Mouse (Mus musculus): ENCODE measurements around the gene Cers6. TPM values are rescaled to one million over a fixed set of nuclear protein-coding genes. Genes with fewer than 3 reads are reported as not detected.

The Cers6 gene
- polyA plus RNA-seq, 1 experiment from 2014 or later = 82.3 TPM

DNA sequence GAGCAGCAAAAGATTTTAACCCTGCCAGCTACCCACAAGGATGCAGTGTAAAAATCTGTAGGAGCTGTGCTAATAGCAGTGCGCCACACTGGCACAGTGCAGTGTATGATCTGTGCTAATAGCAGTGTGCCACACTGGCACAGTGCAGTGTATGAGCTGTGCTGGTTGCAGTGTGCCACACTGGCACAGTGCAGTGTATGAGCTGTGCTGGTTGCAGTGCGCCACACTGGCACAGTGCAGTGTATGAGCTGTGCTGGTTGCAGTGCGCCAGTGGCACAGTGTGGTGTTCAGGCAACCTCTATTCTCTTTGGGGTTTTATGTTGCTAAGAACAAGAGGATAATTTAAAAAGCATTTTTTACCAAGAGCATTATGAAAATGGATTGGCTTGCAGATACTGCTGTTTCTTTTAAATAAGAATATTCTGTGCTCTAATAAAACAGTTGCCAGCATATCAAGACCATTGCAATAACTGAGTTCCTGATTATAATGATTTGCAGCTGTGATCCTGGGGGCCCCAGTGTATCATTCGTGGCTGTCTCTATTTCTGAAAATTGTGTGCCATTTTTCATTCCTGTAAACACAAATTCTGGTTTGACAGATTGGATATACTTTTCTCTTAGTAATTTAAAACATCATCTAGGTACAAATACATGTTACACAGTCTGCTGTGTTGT, 159.5 kb downstream of the Cers6 start:
- H3K27ac ChIP-seq (ENCODE audit: low read depth, low read length) = no peak overlapping the region
- no peak overlapping the region for H3K4me2 ChIP-seq (ENCODE audit: low read depth, low read length)
- WGBS = 78% methylated on average over 4 of the region's 4 CpGs
- peak; percentile 63; the same call in 1 of the 2 replicates for ATAC-seq (ENCODE audit: low read depth)
- no peaks in the 10 kb centered on the region for H3K9me3 ChIP-seq (ENCODE audit: control insufficient read depth, low read length)
- no peak overlapping the region for H3K4me3 ChIP-seq (ENCODE audit: low read depth, low read length)
- H3K36me3 ChIP-seq (ENCODE audit: control insufficient read depth, insufficient read depth, low read length) = no peaks in the 10 kb centered on the region
- no peaks in the 10 kb centered on the region for H3K27me3 ChIP-seq (ENCODE audit: control insufficient read depth, insufficient read depth, low read length)
- no peaks in the 10 kb centered on the region for H3K4me1 ChIP-seq (ENCODE audit: control insufficient read depth, insufficient read depth, low read length)
- no peak overlapping the region for H3K9ac ChIP-seq (replicated peaks; ENCODE audit: low read depth, low read length)

DNA sequence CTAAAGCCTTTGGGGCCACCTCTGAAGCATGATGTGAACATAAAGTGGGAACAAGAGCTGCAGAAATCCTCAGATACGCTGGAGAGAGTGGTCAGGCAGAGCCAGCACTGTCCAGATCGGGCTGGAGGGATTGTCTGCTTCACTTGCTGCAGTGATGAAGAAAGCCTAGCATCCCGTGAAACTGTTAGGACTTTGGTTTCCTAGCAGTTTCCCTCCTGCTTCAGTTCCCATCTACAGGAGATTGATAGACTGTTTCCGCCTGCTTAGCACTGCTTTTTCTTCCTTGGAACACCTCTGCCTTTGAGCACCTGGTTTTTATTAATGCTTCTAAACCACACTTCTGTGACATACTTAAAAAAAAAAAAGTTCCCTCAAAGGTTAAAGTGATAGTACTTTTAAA, 160.3 kb downstream of the Cers6 start:
- WGBS = 44% methylated on average over 4 of the region's 4 CpGs
- no peaks in the 10 kb centered on the region for H3K4me1 ChIP-seq (ENCODE audit: control insufficient read depth, insufficient read depth, low read length)
- ATAC-seq (ENCODE audit: low read depth) = no peak
- H3K27ac ChIP-seq (ENCODE audit: low read depth, low read length) = 0 out of 2 replicates have a peak overlapping the region, but pooled peaks have one; percentile 5
- no peaks in the 10 kb centered on the region for H3K27me3 ChIP-seq (ENCODE audit: control insufficient read depth, insufficient read depth, low read length)
- H3K4me2 ChIP-seq (ENCODE audit: low read depth, low read length) = no peak overlapping the region
- H3K36me3 ChIP-seq (ENCODE audit: control insufficient read depth, insufficient read depth, low read length) = no peaks in the 10 kb centered on the region
- H3K4me3 ChIP-seq (ENCODE audit: low read depth, low read length) = no peak overlapping the region
- H3K9me3 ChIP-seq (ENCODE audit: control insufficient read depth, low read length) = no peaks in the 10 kb centered on the region
- no peak overlapping the region for H3K9ac ChIP-seq (replicated peaks; ENCODE audit: low read depth, low read length)

DNA sequence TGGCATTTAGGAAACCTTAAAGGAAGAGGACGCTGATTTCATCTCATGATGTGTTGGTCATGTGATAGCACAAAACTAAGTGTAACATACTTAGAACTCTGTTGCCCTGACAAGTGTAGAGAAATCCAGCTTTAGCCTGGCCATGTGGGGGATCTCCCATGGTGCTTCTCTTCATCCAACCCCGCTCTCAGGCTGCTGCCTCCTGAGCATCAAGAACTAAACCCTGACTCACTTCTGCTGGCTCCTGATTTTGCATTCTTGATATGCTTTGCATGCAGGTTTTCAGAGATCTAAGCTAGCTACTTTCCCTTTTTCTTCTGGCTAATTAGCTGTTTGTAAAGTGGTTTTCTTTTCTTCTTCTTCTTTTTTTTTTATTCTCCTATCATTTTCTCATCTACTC, 163.6 kb downstream of the Cers6 start:
- H3K9ac ChIP-seq (replicated peaks; ENCODE audit: low read depth, low read length) = no peak overlapping the region
- no peaks in the 10 kb centered on the region for H3K9me3 ChIP-seq (ENCODE audit: control insufficient read depth, low read length)
- WGBS = 92% methylated on average over 2 of the region's 2 CpGs
- no peaks in the 10 kb centered on the region for H3K4me1 ChIP-seq (ENCODE audit: control insufficient read depth, insufficient read depth, low read length)
- no peak overlapping the region for H3K4me2 ChIP-seq (ENCODE audit: low read depth, low read length)
- H3K27me3 ChIP-seq (ENCODE audit: control insufficient read depth, insufficient read depth, low read length) = no peaks in the 10 kb centered on the region
- H3K4me3 ChIP-seq (ENCODE audit: low read depth, low read length) = no peak overlapping the region
- no peak overlapping the region for H3K27ac ChIP-seq (ENCODE audit: low read depth, low read length)
- no peaks in the 10 kb centered on the region for H3K36me3 ChIP-seq (ENCODE audit: control insufficient read depth, insufficient read depth, low read length)
- ATAC-seq (ENCODE audit: low read depth) = no peak

DNA sequence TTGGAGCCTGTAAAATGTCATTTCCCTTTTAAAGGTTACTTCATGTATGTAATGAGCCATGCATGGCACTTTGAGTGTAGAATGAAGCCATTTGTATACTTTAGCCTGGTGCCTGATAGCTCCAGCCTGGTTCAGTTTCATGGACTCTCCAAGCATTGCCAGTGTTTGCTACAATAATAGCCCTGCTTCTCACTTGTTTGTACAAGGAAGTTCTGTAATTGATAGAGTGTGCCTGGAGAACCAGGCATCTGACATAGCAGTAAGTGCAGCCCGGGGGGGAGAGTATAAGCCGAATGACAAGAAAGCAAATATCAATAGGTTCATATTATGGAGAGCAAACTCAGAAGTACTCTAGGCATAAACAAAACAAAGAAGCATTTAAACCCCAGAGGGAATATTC, 171.3 kb downstream of the Cers6 start:
- Histone ChIP-seq H3K9ac (replicated peaks; ENCODE audit: low read depth, low read length) (no peak overlapping the region), H3K27me3 (ENCODE audit: control insufficient read depth, insufficient read depth, low read length) (no peaks in the 10 kb centered on the region), H3K4me2 (ENCODE audit: low read depth, low read length) (no peak overlapping the region), H3K4me3 (ENCODE audit: low read depth, low read length) (no peak overlapping the region), H3K9me3 (ENCODE audit: control insufficient read depth, low read length) (no peaks in the 10 kb centered on the region), H3K4me1 (ENCODE audit: control insufficient read depth, insufficient read depth, low read length) (peaks cover 8% of the 10 kb centered on the region; the same call in 1 of the 2 replicates), H3K27ac (ENCODE audit: low read depth, low read length) (no peak overlapping the region), H3K36me3 (ENCODE audit: control insufficient read depth, insufficient read depth, low read length) (no peaks in the 10 kb centered on the region)
- 53% methylated on average over 2 of the region's 2 CpGs for WGBS
- ATAC-seq (ENCODE audit: low read depth) = peak; percentile 34; the same call in 1 of the 2 replicates

DNA sequence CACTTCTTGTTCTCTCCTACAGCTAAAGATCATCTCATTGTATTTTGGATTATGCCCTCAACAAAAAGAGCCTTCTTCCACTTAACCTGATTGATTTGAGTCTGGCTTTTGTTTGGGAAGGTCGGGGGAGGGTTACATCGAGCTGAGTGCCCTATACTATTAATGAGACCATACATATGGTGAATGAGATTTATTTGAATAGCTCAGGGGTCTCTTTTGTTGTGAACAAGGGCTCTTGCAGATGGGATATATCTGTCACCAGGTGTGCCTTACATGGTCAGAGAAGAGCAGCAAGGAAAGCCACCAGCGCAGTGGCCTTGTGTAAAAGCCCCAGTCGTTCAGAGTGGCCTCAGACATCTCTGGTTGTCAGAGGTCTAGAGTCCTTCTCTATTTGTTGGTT, 174.2 kb downstream of the Cers6 start:
- H3K27me3 ChIP-seq (ENCODE audit: control insufficient read depth, insufficient read depth, low read length) = no peaks in the 10 kb centered on the region
- 11% methylated on average over 4 of the region's 4 CpGs for WGBS
- ATAC-seq (ENCODE audit: low read depth) = no peak
- H3K4me1 ChIP-seq (ENCODE audit: control insufficient read depth, insufficient read depth, low read length) = peaks cover 8% of the 10 kb centered on the region; the same call in 1 of the 2 replicates
- H3K4me2 ChIP-seq (ENCODE audit: low read depth, low read length) = no peak overlapping the region
- no peak overlapping the region for H3K9ac ChIP-seq (replicated peaks; ENCODE audit: low read depth, low read length)
- H3K27ac ChIP-seq (ENCODE audit: low read depth, low read length) = no peak overlapping the region
- H3K9me3 ChIP-seq (ENCODE audit: control insufficient read depth, low read length) = no peaks in the 10 kb centered on the region
- H3K36me3 ChIP-seq (ENCODE audit: control insufficient read depth, insufficient read depth, low read length) = no peaks in the 10 kb centered on the region
- H3K4me3 ChIP-seq (ENCODE audit: low read depth, low read length) = no peak overlapping the region

DNA sequence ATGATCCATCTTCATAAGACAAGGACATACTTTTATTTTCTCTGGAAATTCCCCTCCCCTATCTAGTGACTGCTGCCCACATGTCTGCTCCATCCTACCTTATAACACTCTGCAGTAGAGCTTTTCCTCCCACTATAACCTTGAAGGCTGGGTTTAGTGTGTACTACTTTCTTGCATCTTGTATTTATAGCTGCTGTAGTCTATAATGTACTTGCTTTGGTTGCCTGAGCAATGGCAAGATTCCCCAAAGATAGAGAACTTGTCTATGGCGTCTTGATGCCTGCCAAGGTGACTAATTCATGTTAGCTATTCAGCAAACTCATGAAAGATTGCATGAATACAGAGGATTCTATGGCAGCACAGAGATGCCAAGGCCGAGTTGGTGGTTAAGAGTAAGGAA, 176.1 kb downstream of the Cers6 start:
- Histone ChIP-seq H3K27ac (ENCODE audit: low read depth, low read length) (no peak overlapping the region), H3K9me3 (ENCODE audit: control insufficient read depth, low read length) (no peaks in the 10 kb centered on the region), H3K4me1 (ENCODE audit: control insufficient read depth, insufficient read depth, low read length) (peaks cover 7% of the 10 kb centered on the region; the same call in 1 of the 2 replicates), H3K9ac (replicated peaks; ENCODE audit: low read depth, low read length) (no peak overlapping the region), H3K4me3 (ENCODE audit: low read depth, low read length) (no peak overlapping the region), H3K4me2 (ENCODE audit: low read depth, low read length) (no peak overlapping the region), H3K36me3 (ENCODE audit: control insufficient read depth, insufficient read depth, low read length) (no peaks in the 10 kb centered on the region), H3K27me3 (ENCODE audit: control insufficient read depth, insufficient read depth, low read length) (no peaks in the 10 kb centered on the region)
- ATAC-seq (ENCODE audit: low read depth) = no peak
- WGBS = 90% methylated on average over 2 of the region's 2 CpGs

DNA sequence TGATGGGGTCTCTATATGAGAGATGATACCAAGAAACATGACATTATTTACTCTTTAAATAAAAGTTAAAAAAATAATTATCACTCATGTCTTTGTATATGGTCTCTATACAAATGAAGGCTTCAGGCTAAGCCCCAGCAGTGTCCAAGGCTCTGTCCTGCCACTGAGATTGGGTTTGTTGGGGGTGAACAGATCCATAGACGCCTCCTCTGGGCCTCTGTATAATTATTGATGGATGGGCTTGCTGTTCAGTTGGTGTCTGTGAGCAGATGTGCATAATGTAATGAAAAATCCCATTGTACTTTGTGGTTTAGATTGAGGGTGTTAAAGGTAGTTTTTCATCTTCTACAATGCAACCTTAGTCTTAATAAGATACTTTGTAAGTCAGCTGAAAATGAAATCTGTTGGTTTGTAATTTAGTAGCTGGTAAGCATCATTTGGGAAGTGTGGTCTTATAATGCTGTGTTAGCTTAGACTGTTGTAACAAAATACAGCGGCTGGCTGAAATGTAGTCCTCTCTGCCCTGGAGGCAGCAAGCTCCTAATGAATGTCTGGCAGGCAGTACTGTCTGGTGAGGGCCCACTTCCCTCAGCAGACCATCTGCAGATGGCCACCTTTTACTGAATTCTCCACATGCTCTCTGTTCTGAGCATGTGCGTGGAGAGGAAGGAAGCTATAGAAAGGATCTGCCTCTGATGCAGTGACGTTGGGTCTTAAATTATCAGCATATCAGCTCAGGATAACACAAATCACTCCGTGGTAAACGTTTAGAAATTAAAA, 181.3 kb downstream of the Cers6 start:
- peak; percentile 75 for ATAC-seq (ENCODE audit: low read depth)
- no peaks in the 10 kb centered on the region for H3K9me3 ChIP-seq (ENCODE audit: control insufficient read depth, low read length)
- no peak overlapping the region for H3K4me3 ChIP-seq (ENCODE audit: low read depth, low read length)
- peaks cover 11% of the 10 kb centered on the region for H3K4me1 ChIP-seq (ENCODE audit: control insufficient read depth, insufficient read depth, low read length)
- no peak overlapping the region for H3K9ac ChIP-seq (replicated peaks; ENCODE audit: low read depth, low read length)
- WGBS = 20% methylated on average over 6 of the region's 6 CpGs
- H3K27me3 ChIP-seq (ENCODE audit: control insufficient read depth, insufficient read depth, low read length) = no peaks in the 10 kb centered on the region
- H3K36me3 ChIP-seq (ENCODE audit: control insufficient read depth, insufficient read depth, low read length) = no peaks in the 10 kb centered on the region
- peak overlapping the region; percentile 17; the same call in 1 of the 2 replicates for H3K27ac ChIP-seq (ENCODE audit: low read depth, low read length)
- H3K4me2 ChIP-seq (ENCODE audit: low read depth, low read length) = no peak overlapping the region

DNA sequence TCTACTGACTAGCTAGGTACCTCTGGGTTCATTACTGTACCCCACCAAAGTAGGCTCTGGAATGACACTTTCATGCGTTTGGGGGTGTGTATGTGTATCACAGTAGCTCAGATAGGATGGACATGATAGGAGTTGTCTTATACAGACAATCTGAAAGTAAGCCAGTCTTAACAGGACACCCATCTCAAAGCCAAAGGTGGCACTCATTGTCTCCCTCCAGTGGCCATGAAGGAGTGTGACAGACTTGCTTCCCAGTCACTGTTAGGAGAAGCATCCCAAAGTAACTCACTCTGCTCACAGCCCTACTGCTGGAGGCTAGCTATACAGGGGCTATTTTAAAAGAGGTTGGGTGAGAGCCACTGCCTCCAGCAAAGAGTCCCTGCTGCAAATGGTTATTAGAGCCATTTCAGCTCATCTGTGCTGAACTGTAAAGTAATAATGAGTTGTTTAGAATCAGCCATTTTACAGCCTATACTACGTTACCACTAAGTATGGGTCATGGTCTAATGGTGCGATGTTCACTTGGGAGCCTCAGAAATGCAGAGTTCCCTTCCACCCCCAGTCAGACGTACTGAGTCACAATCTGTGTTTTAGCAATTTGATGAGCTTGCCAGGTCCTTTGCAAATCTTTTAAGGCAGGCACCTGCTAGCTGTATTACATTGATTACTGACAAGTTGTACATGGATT, 182.3 kb downstream of the Cers6 start:
- Histone ChIP-seq H3K27me3 (ENCODE audit: control insufficient read depth, insufficient read depth, low read length) (no peaks in the 10 kb centered on the region), H3K4me2 (ENCODE audit: low read depth, low read length) (no peak overlapping the region), H3K36me3 (ENCODE audit: control insufficient read depth, insufficient read depth, low read length) (no peaks in the 10 kb centered on the region), H3K9me3 (ENCODE audit: control insufficient read depth, low read length) (no peaks in the 10 kb centered on the region), H3K9ac (replicated peaks; ENCODE audit: low read depth, low read length) (no peak overlapping the region), H3K27ac (ENCODE audit: low read depth, low read length) (no peak overlapping the region), H3K4me3 (ENCODE audit: low read depth, low read length) (no peak overlapping the region), H3K4me1 (ENCODE audit: control insufficient read depth, insufficient read depth, low read length) (peaks cover 11% of the 10 kb centered on the region)
- peak; percentile 54 for ATAC-seq (ENCODE audit: low read depth)
- WGBS = 35% methylated on average over 4 of the region's 4 CpGs

DNA sequence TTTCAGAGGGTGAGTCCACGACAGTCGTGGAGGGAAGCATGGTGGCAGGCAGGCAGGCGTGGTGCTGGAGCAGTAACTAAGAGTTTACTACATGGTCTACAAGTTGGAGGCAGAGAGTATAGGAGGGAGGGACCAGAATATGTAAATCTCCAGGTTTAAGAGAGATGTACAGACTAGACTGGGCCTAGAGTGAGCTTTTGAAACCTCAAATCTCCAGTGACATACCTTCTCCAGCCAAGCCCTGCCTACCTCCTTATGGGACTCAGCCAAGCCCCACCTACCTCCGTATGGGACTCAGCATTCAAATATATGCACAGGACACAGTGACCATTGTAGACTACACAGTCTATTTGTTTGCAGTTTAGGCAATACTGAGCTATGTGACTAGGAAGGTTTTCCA, 184.7 kb downstream of the Cers6 start:
- no peak for ATAC-seq (ENCODE audit: low read depth)
- Histone ChIP-seq H3K4me3 (ENCODE audit: low read depth, low read length) (no peak overlapping the region), H3K4me2 (ENCODE audit: low read depth, low read length) (no peak overlapping the region), H3K9me3 (ENCODE audit: control insufficient read depth, low read length) (no peaks in the 10 kb centered on the region), H3K36me3 (ENCODE audit: control insufficient read depth, insufficient read depth, low read length) (no peaks in the 10 kb centered on the region), H3K27me3 (ENCODE audit: control insufficient read depth, insufficient read depth, low read length) (no peaks in the 10 kb centered on the region), H3K27ac (ENCODE audit: low read depth, low read length) (no peak overlapping the region), H3K4me1 (ENCODE audit: control insufficient read depth, insufficient read depth, low read length) (peaks cover 11% of the 10 kb centered on the region), H3K9ac (replicated peaks; ENCODE audit: low read depth, low read length) (no peak overlapping the region)
- WGBS = 83% methylated on average over 4 of the region's 4 CpGs
